Mouse (Mus musculus) myocyte (in vitro differentiated cells): ENCODE results near the gene Ttc1. TPM values are rescaled to one million over a fixed set of nuclear protein-coding genes. Genes with fewer than 3 reads are reported as not detected.
A peak's percentile ranks its signal among the peaks of the same experiment; 100 is the strongest.

Experiments used
- H3K27me3 ChIP-seq: one replicate; pipeline ENCODE4 v1.6.1; 2011; ENCODE audit not compliant: control insufficient read depth, insufficient read depth, insufficient read length
- H3K36me3 ChIP-seq: one replicate; pipeline ENCODE4 v1.6.1; 2011; ENCODE audit not compliant: control insufficient read depth, insufficient read depth
- H3K4me2 ChIP-seq: one replicate; pipeline ENCODE4 v1.6.1; 2011; ENCODE audit warnings: low read depth, control low read depth
- H3K4me3 ChIP-seq: one replicate; pipeline ENCODE4 v1.5.1; 2011; ENCODE audit warnings: mild to moderate bottlenecking, control low read depth, moderate library complexity
- H3K79me2 ChIP-seq: one replicate; pipeline ENCODE4 v1.6.1; 2011; ENCODE audit not compliant: control insufficient read depth, insufficient read depth
- H3ac ChIP-seq: one replicate; pipeline ENCODE4 v1.6.1; 2011; ENCODE audit not compliant: control insufficient read depth, insufficient read length
- CEBPB ChIP-seq: IDR thresholded peaks from 2 replicates; pipeline ENCODE4 v1.6.1; 2011; ENCODE audit warnings: mild to moderate bottlenecking, moderate library complexity; ENCODE audit not compliant: poor library complexity, insufficient read depth, severe bottlenecking
- E2F4 ChIP-seq: IDR thresholded peaks from one replicate; pipeline ENCODE4 v1.6.1; 2011; ENCODE audit warnings: mild to moderate bottlenecking, control low read depth, moderate library complexity; ENCODE audit not compliant: insufficient read depth
- MAX ChIP-seq: IDR thresholded peaks from one replicate; pipeline ENCODE4 v1.6.1; 2011; ENCODE audit warnings: low read depth, mild to moderate bottlenecking, control low read depth
- MYOD1 ChIP-seq, 3 experiments: IDR thresholded peaks; one replicate each; pipeline ENCODE4 v1.6.1; 2011; ENCODE audit warnings: control low read depth in 2 of 3, low read depth in 2 of 3, mild to moderate bottlenecking in 2 of 3, moderate library complexity in 1 of 3; ENCODE audit not compliant: insufficient read length in 2 of 3, control insufficient read depth in 1 of 3
- MYOG ChIP-seq, 3 experiments: IDR thresholded peaks; one replicate each; pipeline ENCODE4 v1.6.1; 2011; ENCODE audit warnings: control low read depth in 2 of 3, low read depth in 2 of 3, mild to moderate bottlenecking in 2 of 3; ENCODE audit not compliant: insufficient read length in 2 of 3, control insufficient read depth in 1 of 3, insufficient read depth in 1 of 3
- POLR2A ChIP-seq: IDR thresholded peaks from one replicate; pipeline ENCODE4 v1.6.1; 2011; ENCODE audit warnings: low read depth, mild to moderate bottlenecking, control low read depth, moderate library complexity; ENCODE audit not compliant: insufficient read length
- POLR2AphosphoS2 ChIP-seq: IDR thresholded peaks from one replicate; pipeline ENCODE4 v1.6.1; 2011; ENCODE audit warnings: low read depth, control low read depth; ENCODE audit not compliant: insufficient read length
- REST ChIP-seq: IDR thresholded peaks from one replicate; pipeline ENCODE4 v1.6.1; 2011; ENCODE audit warnings: mild to moderate bottlenecking, control low read depth, moderate library complexity; ENCODE audit not compliant: insufficient read depth, insufficient read length
- SRF ChIP-seq: IDR thresholded peaks from one replicate; pipeline ENCODE4 v1.6.1; 2011; ENCODE audit warnings: low read depth; ENCODE audit not compliant: control insufficient read depth, insufficient read length
- TCF12 ChIP-seq: IDR thresholded peaks from one replicate; pipeline ENCODE4 v1.6.1; 2011; ENCODE audit warnings: mild to moderate bottlenecking, control low read depth; ENCODE audit not compliant: poor library complexity, insufficient read depth, severe bottlenecking
- TCF3 ChIP-seq: IDR thresholded peaks from one replicate; pipeline ENCODE4 v1.6.1; 2011; ENCODE audit warnings: low read depth, control low read depth; ENCODE audit not compliant: insufficient read length
- USF1 ChIP-seq: IDR thresholded peaks from one replicate; pipeline ENCODE4 v1.6.1; 2011; ENCODE audit warnings: low read depth, mild to moderate bottlenecking, control low read depth, moderate library complexity
- polyA plus RNA-seq: library from polyadenylated mRNA; unstranded; fragments of >200 nt; fragmentation: generic; extraction: Trizol; gene quantifications from one replicate; pipeline ENCODE4 v1.2.1, GENCODE M21; 2012; ENCODE audit warnings: missing spikeins

Gene Ttc1
- polyA plus RNA-seq, 1 experiment, result 39.0 TPM

- TF ChIP-seq POLR2A (no peak), USF1 (no peak), REST (no peak), MYOG (IDR thresholded peaks at IDR 0.05; ENCODE audit: control insufficient read depth in 1 of 3, insufficient read depth in 1 of 3, insufficient read length in 2 of 3, low read depth in 2 of 3) (peak in 1 of 3 experiments; percentile 28), MYOD1 (IDR thresholded peaks at IDR 0.05; ENCODE audit: control insufficient read depth in 1 of 3, insufficient read length in 2 of 3, low read depth in 2 of 3) (peak in 1 of 3 experiments; percentile 37)
Observed at GRCm38 (mm10) chr11:43779551-43779950, 31.7 kb upstream of the Ttc1 start.

GRCm38 (mm10) chr11:43776324-43776694 lies 28.5 kb upstream of the Ttc1 start:
- no peak overlapping the region for H3ac ChIP-seq
- no peak overlapping the region for H3K4me3 ChIP-seq
- no peak for TF ChIP-seq CEBPB
- TF ChIP-seq USF1, result no peak
- no peak for TF ChIP-seq POLR2A
- TF ChIP-seq MAX, result no peak
- TF ChIP-seq POLR2AphosphoS2, result no peak
- no peak for TF ChIP-seq TCF3
- no peak for TF ChIP-seq REST
- no peak for TF ChIP-seq MYOG (IDR thresholded peaks at IDR 0.05; ENCODE audit: control insufficient read depth in 1 of 3, insufficient read depth in 1 of 3, insufficient read length in 2 of 3, low read depth in 2 of 3)
- TF ChIP-seq E2F4, result no peak
- no peak for TF ChIP-seq TCF12
- no peak for TF ChIP-seq MYOD1 (IDR thresholded peaks at IDR 0.05; ENCODE audit: control insufficient read depth in 1 of 3, insufficient read length in 2 of 3, low read depth in 2 of 3)
- no peak for TF ChIP-seq SRF
- H3K79me2 ChIP-seq, result no peaks in the 10 kb centered on the region
- H3K36me3 ChIP-seq, result no peaks in the 10 kb centered on the region
- H3K27me3 ChIP-seq, result no peaks in the 10 kb centered on the region
- H3K4me2 ChIP-seq, result no peak overlapping the region

More at GRCm38 (mm10) chr11:43779551-43779950, 31.7 kb upstream of the Ttc1 start:
- H3ac ChIP-seq, result no peak overlapping the region
- H3K79me2 ChIP-seq, result no peaks in the 10 kb centered on the region
- H3K4me2 ChIP-seq, result no peak overlapping the region
- H3K27me3 ChIP-seq, result no peaks in the 10 kb centered on the region
- no peaks in the 10 kb centered on the region for H3K36me3 ChIP-seq
- H3K4me3 ChIP-seq, result no peak overlapping the region

DNA sequence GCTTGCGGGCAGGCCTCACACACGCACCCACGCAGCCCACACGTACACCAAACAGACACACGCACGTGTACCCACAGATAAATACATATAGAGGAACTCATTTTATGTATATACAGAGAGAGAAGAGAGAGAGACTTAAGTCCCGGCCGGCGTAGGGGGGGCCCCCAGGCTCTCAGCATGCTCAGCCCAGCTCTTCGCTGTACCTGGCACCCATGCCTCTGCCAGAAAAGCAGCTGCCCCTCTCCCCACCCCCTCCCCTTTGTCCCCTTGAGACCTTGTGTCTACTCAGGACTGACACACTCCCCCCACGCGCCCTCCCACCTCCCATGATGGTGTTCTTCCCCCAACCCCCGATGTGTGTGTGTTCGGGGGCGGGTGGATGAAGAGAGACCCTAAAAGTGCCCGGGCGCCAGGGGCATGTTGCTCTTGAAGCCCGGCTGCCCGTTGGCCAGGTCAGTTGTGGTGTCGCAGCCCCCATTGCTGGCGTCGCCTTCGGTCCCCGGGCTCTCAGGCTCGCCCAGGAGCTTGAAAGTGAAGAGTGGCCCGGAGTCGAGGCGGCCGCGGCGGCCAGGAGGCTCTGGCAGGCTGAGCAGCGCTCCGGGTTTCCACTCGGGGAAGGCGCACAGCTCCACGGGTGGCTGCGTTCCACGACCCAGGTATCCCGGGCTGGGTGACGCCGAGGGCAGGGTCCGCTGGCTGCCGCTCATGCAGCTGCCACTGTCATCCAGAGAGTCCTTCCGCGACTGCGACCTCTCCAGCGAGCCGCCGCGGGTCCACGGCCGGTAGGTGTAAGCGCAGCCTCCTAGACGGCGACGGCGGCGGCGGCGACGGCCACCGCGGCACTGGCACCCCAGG lies 27.9 kb upstream of the Ttc1 start:
- TF ChIP-seq MYOD1 (IDR thresholded peaks at IDR 0.05; ENCODE audit: control insufficient read depth in 1 of 3, insufficient read length in 2 of 3, low read depth in 2 of 3) (no peak), MYOG (IDR thresholded peaks at IDR 0.05; ENCODE audit: control insufficient read depth in 1 of 3, insufficient read depth in 1 of 3, insufficient read length in 2 of 3, low read depth in 2 of 3) (no peak), USF1 (no peak), SRF (no peak), POLR2A (no peak), MAX (no peak), TCF12 (no peak), REST (no peak), TCF3 (no peak), CEBPB (no peak), E2F4 (no peak), POLR2AphosphoS2 (no peak)
- no peaks in the 10 kb centered on the region for H3K79me2 ChIP-seq
- H3K27me3 ChIP-seq, result no peaks in the 10 kb centered on the region
- no peak overlapping the region for H3K4me3 ChIP-seq
- no peak overlapping the region for H3K4me2 ChIP-seq
- H3K36me3 ChIP-seq, result no peaks in the 10 kb centered on the region
- no peak overlapping the region for H3ac ChIP-seq

- H3K4me3 ChIP-seq, result no peak overlapping the region
- H3K27me3 ChIP-seq, result no peaks in the 10 kb centered on the region
- no peaks in the 10 kb centered on the region for H3K79me2 ChIP-seq
Observed at GRCm38 (mm10) chr11:43773725-43774124, 25.9 kb upstream of the Ttc1 start.

GRCm38 (mm10) chr11:43770110-43770509 lies 22.3 kb upstream of the Ttc1 start:
- no peak overlapping the region for H3ac ChIP-seq
- H3K79me2 ChIP-seq, result no peaks in the 10 kb centered on the region
- H3K27me3 ChIP-seq, result no peaks in the 10 kb centered on the region
- no peak for TF ChIP-seq MAX
- TF ChIP-seq SRF, result no peak
- TF ChIP-seq TCF12, result no peak
- H3K36me3 ChIP-seq, result no peaks in the 10 kb centered on the region
- no peak overlapping the region for H3K4me2 ChIP-seq
- no peak overlapping the region for H3K4me3 ChIP-seq

More at GRCm38 (mm10) chr11:43773725-43774124, 25.9 kb upstream of the Ttc1 start:
- peak overlapping the region; percentile 33 for H3K4me2 ChIP-seq
- no peaks in the 10 kb centered on the region for H3K36me3 ChIP-seq
- no peak overlapping the region for H3ac ChIP-seq
- TF ChIP-seq TCF3 (no peak), POLR2AphosphoS2 (no peak), CEBPB (no peak), MYOD1 (IDR thresholded peaks at IDR 0.05; ENCODE audit: control insufficient read depth in 1 of 3, insufficient read length in 2 of 3, low read depth in 2 of 3) (peak; percentile 6 to 90 (median 84)), REST (no peak), MYOG (IDR thresholded peaks at IDR 0.05; ENCODE audit: control insufficient read depth in 1 of 3, insufficient read depth in 1 of 3, insufficient read length in 2 of 3, low read depth in 2 of 3) (peak in 1 of 3 experiments; percentile 43)
